Mouse (Mus musculus) v-Abl transformed pro-B cells (cell line): ENCODE data around the gene Gpr37l1.

Experiments used
- in situ Hi-C, 2 experiments: fragments of 400-800 bp; cut with MboI; formaldehyde crosslinking; loops; one replicate each; pipeline ENCODE4 v1.15.1; 2025; ENCODE audit not compliant: unreplicated experiment in 2 of 2

The Gpr37l1 gene

DNA sequence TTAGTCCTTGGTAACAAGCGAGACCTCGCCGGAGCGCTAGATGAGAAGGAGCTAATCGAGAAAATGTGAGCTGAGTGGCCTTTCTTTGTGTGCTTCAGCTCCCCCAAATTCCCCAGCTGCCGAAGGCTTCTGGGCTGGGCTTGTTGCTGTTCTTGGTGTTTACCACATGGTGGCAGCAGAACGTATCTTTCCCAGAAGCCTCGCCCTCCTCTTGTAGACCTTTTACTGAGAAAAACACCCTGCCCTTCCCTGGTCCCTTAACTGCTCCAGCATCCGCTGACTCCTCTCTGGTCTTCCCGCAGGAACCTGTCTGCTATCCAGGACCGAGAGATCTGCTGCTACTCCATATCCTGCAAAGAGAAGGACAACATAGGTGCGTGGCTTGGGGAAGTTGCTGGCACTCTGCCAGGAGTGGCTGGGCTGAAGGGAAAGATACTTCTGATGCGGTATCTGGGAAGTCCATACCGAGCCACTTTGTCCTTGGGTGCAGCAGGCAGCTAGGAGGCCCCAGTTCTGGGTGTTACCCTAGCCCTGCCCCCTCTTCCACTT, 13.0 kb downstream of the Gpr37l1 start:
- in situ Hi-C loops: loop anchor here in 1 of 2 experiments (10.0 to 25.0 kb wide), 2 partner anchors 110 to 508 kb away; no protein-coding TSS in a partner anchor

DNA sequence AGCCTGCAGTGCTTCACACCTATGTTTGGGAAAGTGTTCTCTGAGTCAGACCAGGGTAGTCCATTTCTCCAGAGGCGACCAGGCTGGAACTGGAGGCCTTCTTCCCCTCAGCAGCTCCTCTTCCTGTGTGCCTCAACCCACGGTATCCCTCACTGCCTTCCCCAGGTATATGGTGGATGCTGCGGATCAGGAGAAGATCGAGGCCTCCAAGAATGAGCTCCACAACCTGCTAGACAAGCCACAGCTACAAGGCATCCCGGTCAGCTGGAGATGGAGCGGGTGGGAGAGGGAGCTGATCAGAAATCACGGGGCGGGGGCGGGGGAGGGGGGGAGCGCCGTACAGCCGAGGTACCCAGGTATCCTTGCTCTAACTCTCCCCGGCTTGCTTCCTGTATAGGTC, 13.5 kb downstream of the Gpr37l1 start:
- in situ Hi-C loops: loop anchor here in 1 of 2 experiments (10.0 to 25.0 kb wide), 2 partner anchors 111 to 508 kb away; no protein-coding TSS in a partner anchor

DNA sequence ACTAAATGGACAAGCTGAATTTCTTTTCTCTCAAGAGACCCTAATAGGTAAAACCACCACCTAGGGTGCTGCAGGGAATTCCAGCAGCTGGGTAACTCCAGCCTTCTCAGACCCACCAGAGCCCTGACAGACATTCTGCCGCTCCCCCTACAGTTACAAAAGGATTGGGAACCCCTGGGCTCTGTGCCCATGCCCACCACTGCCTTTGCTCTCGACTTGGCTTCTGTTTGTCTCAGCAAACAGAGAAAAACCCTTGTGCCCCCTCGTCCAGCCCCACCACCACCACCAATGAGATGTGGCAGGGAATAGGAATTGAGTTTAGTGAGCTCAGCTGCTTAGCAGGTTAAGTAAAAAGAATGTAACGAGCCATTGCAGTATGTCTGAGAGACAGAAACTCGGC, 18.5 kb downstream of the Gpr37l1 start:
- in situ Hi-C loops: loop anchor here in 1 of 2 experiments (25.0 kb wide), 1 partner anchor 1062 kb away; the partner anchor contains the start of gene Btg2

DNA sequence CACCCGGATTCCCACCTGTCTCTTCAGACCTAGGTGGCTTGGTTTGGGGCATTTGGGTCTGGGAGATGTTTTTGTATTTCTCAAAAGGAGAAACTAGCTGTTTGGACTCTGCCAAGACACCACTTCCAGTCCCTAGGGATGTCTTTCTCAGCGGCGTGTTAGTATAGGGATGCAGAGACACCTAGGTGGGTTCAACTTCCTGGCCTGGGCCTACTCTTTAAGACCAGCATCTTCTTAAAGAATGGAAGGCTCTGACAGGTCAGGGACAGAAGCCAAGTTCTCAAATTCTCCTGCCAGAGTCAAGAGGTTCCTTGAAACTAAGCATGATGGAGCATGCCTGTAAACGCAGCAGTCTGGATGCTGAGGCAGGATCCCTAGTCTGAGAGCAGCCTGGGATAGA, 19.0 kb downstream of the Gpr37l1 start:
- in situ Hi-C loops: loop anchor here in 1 of 2 experiments (25.0 kb wide), 1 partner anchor 1061 kb away; the partner anchor contains the start of gene Btg2

DNA sequence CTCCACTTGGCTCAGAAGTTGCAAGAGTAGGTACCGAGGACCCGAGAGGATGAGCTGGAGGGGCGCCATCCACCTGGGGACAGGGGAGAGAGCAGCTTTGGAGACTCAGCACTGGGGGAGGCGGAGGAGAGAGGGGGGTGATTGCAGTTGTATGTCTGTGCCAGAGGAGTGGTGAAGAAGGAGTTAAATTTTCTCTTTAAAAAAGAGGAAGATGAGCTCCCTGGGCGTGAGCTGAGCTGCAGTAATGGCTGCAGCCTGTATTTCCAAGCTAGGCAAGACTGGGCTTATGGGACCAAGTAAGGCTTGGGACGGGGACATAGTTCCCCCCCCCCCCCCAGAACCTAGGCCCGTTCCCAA, 19.8 kb downstream of the Gpr37l1 start:
- in situ Hi-C loops: loop anchor here in 1 of 2 experiments (25.0 kb wide), 1 partner anchor 1060 kb away; the partner anchor contains the start of gene Btg2

DNA sequence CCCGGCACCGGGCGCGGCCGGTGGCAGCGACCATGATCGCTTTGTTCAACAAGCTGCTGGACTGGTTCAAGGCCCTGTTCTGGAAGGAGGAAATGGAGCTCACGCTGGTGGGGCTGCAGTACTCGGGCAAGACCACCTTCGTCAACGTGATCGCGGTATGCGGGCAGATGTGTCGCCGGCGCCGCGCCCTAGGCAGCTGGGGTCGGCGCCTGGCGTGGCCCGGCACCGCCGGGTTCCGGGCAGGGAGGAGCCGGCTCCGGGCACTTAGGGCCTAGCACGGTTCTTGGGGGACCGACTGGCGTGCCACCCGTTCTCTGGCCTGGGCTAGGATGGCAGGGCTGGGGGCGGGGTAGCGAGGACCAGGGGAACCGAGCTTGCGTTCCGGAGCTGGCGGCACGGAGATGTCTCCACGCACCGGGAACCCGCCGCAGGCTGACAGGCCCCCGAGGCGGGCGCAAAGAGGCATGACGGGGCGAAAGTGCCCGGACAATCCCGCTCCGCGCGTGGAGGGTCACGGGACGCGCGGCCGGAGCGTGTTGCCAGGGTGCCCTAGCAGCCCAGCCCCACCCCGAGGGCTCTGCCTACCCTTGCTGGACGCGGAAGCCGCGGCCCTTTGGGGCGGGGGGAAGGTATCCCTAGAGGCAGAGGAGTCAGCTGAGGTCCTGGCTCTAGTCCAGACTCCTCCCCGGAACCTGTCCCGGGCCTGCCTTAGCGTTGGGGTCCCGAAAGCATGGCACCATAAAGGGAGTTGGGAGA, 20.4 kb downstream of the Gpr37l1 start:
- in situ Hi-C loops: loop anchor here in 1 of 2 experiments (25.0 kb wide), 1 partner anchor 1060 kb away; the partner anchor contains the start of gene Btg2

DNA sequence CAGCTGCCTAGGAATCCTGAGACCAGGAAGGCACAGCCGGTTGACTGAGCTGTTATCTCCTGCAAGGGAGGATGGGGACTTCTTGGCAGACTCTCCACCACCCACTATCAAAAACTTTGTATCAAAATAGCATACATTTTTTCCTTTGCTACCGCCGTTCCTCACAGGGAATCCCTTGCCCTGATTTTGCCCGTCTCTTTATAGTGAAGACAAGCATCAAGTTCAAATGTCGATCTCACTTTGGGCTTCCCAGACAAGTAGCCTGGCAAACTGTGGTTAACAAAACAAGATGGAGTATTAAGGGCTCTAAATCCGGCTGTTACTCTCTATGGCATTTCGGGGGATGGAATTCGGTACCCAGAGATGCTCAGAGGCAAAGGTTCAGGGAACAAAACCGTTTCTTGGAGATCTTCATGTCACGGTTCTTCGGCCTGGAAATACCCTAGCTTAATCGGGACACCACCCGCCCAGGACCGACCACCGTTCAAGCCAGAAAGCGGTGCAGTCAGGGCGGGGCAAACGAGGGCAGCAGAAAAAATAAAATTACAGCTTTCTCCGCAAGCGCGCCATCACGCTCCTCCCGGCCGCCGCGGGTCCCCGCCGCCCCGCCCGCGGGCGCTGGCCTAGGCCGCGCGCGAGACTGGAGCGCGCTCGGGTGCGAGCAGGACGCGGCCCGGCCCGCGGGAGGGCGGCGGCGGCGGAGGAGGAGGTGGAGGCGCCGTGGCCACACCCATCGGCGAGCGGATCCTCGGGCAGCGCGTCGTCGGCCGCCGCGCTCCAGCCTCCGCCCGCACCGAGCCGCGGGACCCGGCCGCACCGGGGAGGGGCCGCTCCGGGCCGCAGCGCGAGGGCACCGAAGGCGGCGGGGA, 21.2 kb downstream of the Gpr37l1 start, which contains the start of gene Arl8a:
TSS of gene Arl8a (plus strand) at position 748 of the 869 bp plus-strand sequence.
- in situ Hi-C loops: loop anchor here in 1 of 2 experiments (25.0 kb wide), 1 partner anchor 1059 kb away; the partner anchor contains the start of gene Btg2

DNA sequence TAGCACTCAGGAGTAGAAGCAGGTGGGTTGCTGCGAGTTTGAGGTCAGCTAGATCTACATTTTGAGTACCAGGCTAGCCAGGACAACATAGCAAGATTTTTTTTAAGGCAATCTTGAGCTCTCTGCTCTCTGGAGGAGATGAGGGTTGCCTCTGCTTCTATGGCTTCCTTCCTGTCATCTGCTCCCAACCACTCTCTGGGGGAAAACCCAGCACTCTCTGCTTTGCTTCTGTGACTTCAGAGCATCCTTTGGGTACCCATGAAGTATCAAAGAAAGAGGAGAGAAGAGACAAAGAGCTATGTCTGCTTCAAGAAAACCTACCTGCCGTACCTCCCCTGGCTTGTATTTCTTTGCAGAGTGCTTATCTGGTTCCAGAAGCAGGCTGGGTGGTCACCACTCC, 23.5 kb downstream of the Gpr37l1 start:
- in situ Hi-C loops: loop anchor here in 1 of 2 experiments (25.0 kb wide), 1 partner anchor 1057 kb away; the partner anchor contains the start of gene Btg2

DNA sequence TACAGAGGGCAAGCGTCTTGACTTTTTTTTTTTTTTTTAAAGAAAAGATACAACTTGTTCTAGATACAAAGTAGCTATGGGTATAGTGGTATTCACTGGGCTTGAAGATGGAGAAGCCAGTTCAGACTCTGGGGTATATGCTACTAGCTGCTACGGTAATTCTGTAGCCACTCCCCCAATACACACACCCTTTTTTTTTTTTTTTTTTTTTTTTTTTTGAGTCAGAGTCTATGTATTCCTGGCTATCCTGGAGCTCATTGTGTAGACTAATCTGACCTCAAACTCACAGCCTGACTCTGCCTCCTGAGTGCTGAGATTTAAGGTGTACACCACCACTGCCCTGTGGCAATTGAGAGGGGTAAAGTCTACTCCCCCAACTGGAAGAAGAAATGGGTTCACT, 25.0 kb downstream of the Gpr37l1 start:
- in situ Hi-C loops: loop anchor here in 1 of 2 experiments (25.0 kb wide), 1 partner anchor 1055 kb away; the partner anchor contains the start of gene Btg2

DNA sequence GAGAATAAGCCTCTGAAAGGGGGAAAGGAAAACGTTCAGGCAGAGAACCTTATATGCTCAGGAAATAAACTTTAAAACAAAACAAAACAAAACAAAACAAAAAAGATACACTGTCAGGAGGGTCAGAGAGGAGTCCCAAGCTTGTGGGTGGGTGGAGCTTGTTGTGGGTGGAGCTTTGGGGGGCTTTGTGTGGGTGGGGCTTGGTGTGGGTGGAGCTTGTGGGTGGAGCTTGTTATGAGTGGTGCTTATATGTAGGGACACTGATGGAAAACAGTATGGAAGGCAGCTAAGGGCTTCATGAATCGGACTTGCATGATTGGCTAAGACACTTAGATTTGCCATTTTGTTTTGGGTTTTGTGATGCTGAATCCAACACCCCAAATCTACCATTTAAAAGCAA, 27.6 kb downstream of the Gpr37l1 start:
- in situ Hi-C loops: loop anchor here (5.0 to 25.0 kb wide), 4 partner anchors 38 to 1075 kb away; partner anchors contain the start of gene Btg2 (in 1 of the 2)

DNA sequence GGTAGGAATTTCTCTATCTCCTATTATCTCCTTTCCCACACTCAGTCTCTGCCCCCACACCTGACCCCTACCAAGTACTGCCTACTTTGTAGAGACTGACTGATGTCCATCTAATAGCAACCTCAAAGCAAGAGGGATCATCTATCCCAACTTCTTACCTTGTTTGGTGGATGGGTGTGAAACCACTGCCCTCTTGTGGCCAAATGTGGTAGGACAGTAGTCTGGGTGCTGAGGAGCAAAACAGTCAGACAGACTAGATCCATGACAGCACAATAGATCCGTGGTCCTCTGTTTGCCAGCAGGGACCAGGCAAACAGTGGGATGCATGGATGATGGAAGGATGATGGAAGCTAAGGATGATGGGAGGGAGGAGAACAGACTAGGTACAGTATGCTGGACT, 31.0 kb downstream of the Gpr37l1 start:
- in situ Hi-C loops: loop anchor here (5.0 to 25.0 kb wide), 4 partner anchors 34 to 1072 kb away; partner anchors contain the start of gene Btg2 (in 1 of the 2)

DNA sequence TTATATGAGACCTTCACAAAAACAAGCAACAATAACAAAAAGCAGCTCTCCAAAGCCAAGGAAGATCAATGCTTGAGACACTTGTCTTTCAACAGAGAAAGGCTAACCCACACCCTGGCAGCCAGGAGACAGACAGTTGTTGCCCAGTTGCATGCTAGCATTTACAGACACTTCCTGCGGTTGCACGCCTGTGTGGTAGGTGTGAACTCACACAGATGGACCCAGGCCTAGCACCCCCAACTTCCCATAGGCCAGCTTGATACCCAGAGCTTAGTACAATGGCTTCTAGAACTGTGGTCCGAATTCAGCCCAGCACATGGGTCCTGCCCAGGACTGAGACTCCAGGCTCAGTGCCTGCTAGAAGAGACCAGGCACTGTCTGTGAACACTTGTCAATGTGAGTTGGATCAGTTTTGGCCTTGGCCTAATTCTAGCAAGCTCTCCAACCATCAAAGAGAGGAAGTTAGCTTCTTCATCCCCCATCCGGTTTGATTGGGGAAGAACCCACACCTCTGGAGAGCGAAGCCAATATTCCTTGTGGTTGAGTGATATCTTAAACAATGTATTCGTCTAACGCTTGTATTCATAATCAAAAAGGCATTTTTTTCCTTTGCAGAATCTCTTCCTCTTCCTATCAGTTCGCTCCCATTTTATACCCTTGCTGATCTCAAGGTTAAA, 32.2 kb downstream of the Gpr37l1 start:
- in situ Hi-C loops: loop anchor here (5.0 to 25.0 kb wide), 4 partner anchors 33 to 1070 kb away; partner anchors contain the start of gene Btg2 (in 1 of the 2)

DNA sequence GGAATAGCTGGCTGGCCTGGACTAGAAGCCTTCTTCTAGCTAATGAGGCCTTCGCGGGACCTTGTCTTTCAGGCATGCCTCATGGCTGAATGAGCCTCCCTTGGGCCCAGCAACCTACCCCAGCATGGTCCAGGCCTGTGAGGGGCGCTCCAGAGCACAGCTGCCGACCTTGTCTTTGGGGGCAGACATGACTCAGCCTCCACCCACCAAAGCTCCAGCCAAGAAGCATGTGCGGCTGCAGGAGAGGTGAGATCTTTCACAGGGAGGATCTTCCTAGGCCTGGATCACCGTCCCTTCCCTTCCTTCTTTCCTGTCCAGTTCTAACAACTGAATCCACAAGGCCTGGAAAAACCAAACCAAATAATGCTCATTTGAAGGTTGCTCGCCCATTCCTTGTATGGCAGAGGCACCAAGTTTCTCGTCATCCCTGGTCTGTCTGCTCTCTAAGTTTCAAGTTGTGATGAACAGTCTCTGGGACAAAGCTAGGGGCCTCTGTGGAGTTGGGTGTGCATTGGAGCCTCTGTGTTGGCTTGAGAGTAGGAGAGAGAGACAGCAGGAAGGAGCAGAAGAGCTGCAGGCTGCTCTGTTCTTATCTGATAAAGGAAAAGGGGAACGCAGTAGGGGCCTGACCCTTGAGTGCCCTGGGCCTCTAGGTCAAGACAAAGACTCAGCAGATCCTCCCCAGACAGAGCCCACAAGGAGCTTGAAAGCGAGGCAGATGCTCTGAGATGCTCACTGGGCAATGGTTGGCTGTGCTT, 33.6 kb downstream of the Gpr37l1 start:
- in situ Hi-C loops: loop anchor here (10.0 to 25.0 kb wide), 3 partner anchors 269 to 1069 kb away; partner anchors contain the start of gene Btg2 (in 1 of the 2)

DNA sequence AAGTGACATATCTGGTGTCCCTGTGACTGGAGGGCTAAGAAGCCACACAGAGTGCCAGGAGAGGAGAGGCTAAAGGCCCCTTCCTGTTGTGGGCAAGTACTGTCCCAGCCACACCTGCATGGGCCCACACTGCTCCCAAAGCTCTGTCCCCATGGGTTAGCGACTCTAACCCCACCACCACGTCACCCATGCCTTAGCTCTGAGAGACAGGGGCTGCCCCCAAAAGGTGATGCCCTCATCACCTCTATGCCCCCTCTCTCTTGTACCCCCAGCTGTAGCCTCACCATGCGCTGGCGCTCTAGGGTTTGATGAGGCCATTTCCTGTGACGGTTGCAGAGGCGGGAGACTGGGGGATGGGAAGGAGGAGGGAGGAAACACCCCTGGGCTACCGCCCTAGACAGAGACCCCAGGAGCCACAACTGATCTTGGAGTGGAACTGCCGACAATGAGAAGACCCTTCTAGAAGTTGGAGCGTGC, 34.5 kb downstream of the Gpr37l1 start:
- in situ Hi-C loops: loop anchor here (10.0 to 25.0 kb wide), 3 partner anchors 268 to 1068 kb away; partner anchors contain the start of gene Btg2 (in 1 of the 2)

DNA sequence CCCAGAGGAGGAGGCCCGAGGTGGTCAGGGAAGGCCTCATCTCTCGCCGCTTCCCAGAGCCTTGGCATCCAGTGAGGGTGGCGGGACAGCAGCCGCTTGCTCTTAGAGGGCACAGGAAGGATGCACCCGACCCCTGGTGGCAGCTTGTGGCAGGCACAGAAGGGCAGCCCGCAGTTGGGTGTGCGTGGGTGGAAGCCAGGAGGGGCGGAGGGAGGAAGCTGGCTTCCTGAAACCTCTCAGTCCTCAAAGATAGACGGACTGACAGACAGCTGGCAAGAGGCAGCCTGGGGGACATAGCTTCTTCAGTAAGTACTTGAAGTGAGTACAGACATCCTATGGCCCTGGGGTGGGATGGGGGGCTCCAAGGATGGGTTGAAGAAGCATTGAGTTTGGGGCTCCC, 35.0 kb downstream of the Gpr37l1 start, which contains the start of gene Ptpn7:
TSS of gene Ptpn7 (plus strand) at position 228 of the 400 bp plus-strand sequence.
- in situ Hi-C loops: loop anchor here (10.0 to 25.0 kb wide), 3 partner anchors 268 to 1068 kb away; partner anchors contain the start of gene Btg2 (in 1 of the 2)

DNA sequence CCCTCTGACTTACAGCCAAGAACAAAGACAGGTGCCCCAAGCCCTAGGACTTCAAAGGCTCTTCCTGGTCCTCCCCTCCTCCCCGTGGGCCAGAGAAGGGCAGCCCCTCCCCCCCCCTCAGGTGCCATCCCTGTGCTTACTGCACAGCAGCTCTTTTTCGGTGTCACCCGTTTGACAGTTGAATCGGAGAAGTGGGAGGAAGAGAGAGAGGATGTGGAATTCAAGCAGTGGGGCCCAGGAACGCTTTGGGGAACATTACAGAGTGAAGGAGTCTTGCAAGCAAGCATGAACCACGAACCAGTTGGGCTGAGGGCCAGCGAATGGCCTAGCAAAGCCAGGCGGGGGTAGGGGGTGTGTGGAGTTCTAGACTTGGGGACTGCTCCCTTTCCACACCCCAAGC, 35.9 kb downstream of the Gpr37l1 start:
- in situ Hi-C loops: loop anchor here (10.0 to 25.0 kb wide), 3 partner anchors 267 to 1067 kb away; partner anchors contain the start of gene Btg2 (in 1 of the 2)

DNA sequence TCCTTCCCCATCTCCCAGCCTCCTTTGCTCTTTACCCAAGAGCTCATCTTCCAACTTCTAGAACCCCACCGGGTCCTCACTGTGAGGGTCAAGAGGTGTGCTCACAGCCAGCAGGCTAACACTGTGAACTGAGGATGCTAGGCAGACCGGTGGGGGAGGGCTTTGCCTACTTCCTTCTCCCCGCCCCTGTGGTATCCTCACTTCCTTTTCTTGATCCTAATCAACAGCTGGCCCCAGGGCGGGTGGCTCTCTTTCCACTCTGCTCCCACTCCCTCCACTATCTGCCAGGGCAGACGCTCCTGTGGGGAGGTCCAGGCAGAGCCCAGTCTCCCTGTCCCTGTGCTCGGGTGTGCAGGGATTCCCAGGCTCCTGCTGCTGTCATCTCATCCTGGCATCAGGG, 36.4 kb downstream of the Gpr37l1 start:
- in situ Hi-C loops: loop anchor here (10.0 to 25.0 kb wide), 3 partner anchors 266 to 1066 kb away; partner anchors contain the start of gene Btg2 (in 1 of the 2)
